Mouse (Mus musculus): Measurements from ENCODE around the gene Car10. TPM values are rescaled to one million over a fixed set of nuclear protein-coding genes. Genes with fewer than 3 reads are reported as not detected.

Car10 gene
- polyA plus RNA-seq (2014; fragmentation: Nextera tagmentation; extraction: Ambion mirVana): 0.07 and 0.12 TPM in 2 replicates

DNA sequence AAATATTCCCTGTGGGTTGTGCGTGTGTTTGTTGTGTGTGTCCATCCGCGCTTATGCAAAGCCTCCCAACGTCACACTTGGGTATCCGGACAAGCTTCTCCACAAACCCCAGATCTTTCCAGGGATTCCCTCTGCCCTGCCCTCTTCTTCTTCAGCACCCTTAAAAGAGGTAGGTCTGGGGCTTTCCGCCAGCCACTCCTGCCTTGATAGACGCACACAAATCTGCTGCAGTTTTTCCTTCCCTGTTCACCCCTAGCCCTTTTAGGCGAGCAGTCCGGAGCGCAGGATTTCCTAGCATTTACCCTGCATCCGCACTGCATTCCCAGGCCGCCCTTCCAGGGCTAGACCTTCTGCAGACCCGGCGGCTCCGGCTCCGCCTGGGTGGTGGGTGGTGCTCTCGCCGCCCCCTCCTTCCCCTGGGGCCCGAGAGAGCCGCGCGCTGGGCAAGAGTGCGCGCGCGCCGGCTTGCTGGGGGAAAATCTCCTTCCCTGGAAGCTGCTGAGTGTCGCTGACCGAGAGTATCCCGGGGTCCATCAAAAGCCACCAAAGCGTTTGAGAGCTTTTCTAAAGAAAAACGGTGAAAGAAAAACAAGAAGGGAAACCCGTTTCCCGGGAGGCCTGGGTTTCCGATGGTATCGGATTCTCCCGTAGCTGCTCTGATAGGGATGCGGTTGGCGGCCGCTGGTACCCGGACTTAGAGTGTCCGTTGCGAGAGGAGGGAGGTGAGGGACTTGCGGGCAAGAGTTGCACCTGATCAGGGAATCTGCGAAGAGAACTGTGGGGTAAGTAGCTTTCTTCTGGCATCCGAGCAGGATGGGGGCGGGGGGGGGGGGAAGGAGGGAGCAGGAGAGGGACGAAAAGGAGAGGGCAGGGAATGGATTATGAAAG is at the start of gene Car10:
Car10 (plus strand) TSS at position 88 of the 888 bp plus-strand sequence.
- no peak within 1 kb of the TSS for H3K27ac ChIP-seq (ENCODE audit: low read depth, low read length)
- no peaks in the 10 kb centered on the region for H3K9me3 ChIP-seq (ENCODE audit: control insufficient read depth, low read length)
- H3K9ac ChIP-seq (ENCODE audit: low read depth, low read length): no peak within 1 kb of the TSS
- H3K4me1 ChIP-seq (ENCODE audit: control insufficient read depth, insufficient read depth, low read length): peaks cover 9% of the 10 kb centered on the region; the same call in 1 of the 2 replicates
- ATAC-seq (ENCODE audit: low FRiP score, low TSS enrichment): no peak
- H3K4me3 ChIP-seq (ENCODE audit: low read length): peak within 1 kb of the TSS; percentile 39
- H3K27me3 ChIP-seq (ENCODE audit: control insufficient read depth, insufficient read depth, low read length): peaks cover 54% of the 10 kb centered on the region
- peak within 1 kb of the TSS; percentile 60 for H3K4me2 ChIP-seq (replicated peaks; ENCODE audit: low read depth, low read length)
- WGBS: under 1% methylated on average over 46 of the region's 48 CpGs
- no peaks in the 10 kb centered on the region for H3K36me3 ChIP-seq (ENCODE audit: control insufficient read depth, insufficient read depth, low read length)

DNA sequence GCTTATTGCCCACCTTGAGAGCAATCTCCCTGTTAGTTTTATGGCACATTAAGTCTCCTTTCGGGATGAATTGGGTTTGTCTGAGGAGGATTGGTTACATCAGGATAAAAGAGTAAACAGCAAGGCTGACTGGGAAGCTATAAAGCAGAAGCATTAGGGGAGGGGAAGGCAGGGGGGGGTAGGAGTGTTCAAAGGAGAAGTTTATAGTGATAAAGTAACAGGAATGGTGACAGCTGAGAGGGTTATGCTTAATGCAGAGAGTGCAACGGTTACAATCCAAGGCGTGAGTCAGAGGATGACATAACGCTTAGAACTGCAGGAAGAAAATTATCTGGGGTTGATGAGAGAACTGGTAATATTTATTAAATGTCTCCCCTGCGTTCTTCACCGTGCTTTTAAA is 32.8 kb upstream of the Car10 start:
- no peak for ATAC-seq (ENCODE audit: low FRiP score, low TSS enrichment)
- Histone ChIP-seq H3K36me3 (ENCODE audit: control insufficient read depth, insufficient read depth, low read length) (no peaks in the 10 kb centered on the region), H3K9ac (ENCODE audit: low read depth, low read length) (no peak overlapping the region), H3K9me3 (ENCODE audit: control insufficient read depth, low read length) (no peaks in the 10 kb centered on the region), H3K27ac (ENCODE audit: low read depth, low read length) (no peak overlapping the region), H3K4me2 (replicated peaks; ENCODE audit: low read depth, low read length) (no peak overlapping the region), H3K27me3 (ENCODE audit: control insufficient read depth, insufficient read depth, low read length) (no peaks in the 10 kb centered on the region), H3K4me3 (ENCODE audit: low read length) (no peak overlapping the region), H3K4me1 (ENCODE audit: control insufficient read depth, insufficient read depth, low read length) (no peaks in the 10 kb centered on the region)
- 39% methylated on average over 6 of the region's 6 CpGs for whole genome bisulfite sequencing

DNA sequence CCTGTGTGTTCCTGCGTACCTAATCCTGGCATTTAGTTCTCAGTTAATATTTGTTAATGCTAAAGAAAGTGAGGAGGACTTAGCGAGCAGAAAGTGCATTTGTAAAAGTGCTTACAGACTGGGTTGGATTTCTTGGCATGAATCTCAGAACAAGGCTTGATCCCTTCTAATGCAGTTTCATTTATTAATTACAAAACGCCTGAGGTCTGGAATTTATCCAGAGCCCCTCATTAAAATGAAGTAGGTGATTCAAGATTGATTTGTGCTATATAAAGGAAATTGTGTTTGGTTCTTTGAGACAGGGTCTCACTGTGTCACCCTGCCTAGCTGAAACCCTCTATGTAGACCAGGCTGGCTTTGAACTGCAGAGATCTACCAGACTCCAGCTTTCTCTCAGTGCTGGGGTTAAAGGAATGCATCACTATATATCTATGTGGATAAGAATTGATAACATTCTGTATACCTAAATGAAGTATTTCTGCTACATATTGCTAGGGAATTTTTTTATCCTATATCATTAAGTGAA is 32.1 kb upstream of the Car10 start:
- Histone ChIP-seq H3K36me3 (ENCODE audit: control insufficient read depth, insufficient read depth, low read length) (no peaks in the 10 kb centered on the region), H3K4me3 (ENCODE audit: low read length) (no peak overlapping the region), H3K9ac (ENCODE audit: low read depth, low read length) (no peak overlapping the region), H3K27ac (ENCODE audit: low read depth, low read length) (no peak overlapping the region), H3K27me3 (ENCODE audit: control insufficient read depth, insufficient read depth, low read length) (no peaks in the 10 kb centered on the region), H3K9me3 (ENCODE audit: control insufficient read depth, low read length) (no peaks in the 10 kb centered on the region), H3K4me2 (replicated peaks; ENCODE audit: low read depth, low read length) (no peak overlapping the region), H3K4me1 (ENCODE audit: control insufficient read depth, insufficient read depth, low read length) (no peaks in the 10 kb centered on the region)
- WGBS: 79% methylated on average over 3 of the region's 3 CpGs
- no peak for ATAC-seq (ENCODE audit: low FRiP score, low TSS enrichment)

DNA sequence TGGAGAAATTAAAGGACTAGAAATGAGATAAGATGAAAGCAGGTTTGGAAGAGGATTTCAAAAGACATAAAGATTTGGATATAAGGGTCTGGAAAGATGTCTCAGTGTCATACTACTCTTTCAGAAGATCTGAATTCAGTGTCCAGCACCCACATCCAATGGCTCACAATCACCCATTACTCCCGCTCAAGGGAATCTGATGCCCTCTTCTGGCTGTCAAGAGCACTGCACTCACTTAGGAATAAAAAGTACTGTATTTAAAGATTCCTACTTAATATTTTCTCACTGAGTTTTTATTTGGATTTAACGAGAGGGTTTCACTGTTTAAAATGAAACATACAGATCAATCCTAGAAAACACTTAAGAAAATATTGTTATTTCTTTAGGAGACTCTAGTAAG is 2.2 kb upstream of the Car10 start:
- H3K9ac ChIP-seq (ENCODE audit: low read depth, low read length): no peak overlapping the region
- no peaks in the 10 kb centered on the region for H3K9me3 ChIP-seq (ENCODE audit: control insufficient read depth, low read length)
- ATAC-seq (ENCODE audit: low FRiP score, low TSS enrichment): no peak
- no peak overlapping the region for H3K27ac ChIP-seq (ENCODE audit: low read depth, low read length)
- no peak overlapping the region for H3K4me3 ChIP-seq (ENCODE audit: low read length)
- H3K4me1 ChIP-seq (ENCODE audit: control insufficient read depth, insufficient read depth, low read length): peaks cover 9% of the 10 kb centered on the region; the same call in 1 of the 2 replicates
- WGBS: 22% methylated on average over 2 of the region's 2 CpGs
- H3K27me3 ChIP-seq (ENCODE audit: control insufficient read depth, insufficient read depth, low read length): peaks cover 37% of the 10 kb centered on the region
- no peaks in the 10 kb centered on the region for H3K36me3 ChIP-seq (ENCODE audit: control insufficient read depth, insufficient read depth, low read length)
- H3K4me2 ChIP-seq (replicated peaks; ENCODE audit: low read depth, low read length): no peak overlapping the region

DNA sequence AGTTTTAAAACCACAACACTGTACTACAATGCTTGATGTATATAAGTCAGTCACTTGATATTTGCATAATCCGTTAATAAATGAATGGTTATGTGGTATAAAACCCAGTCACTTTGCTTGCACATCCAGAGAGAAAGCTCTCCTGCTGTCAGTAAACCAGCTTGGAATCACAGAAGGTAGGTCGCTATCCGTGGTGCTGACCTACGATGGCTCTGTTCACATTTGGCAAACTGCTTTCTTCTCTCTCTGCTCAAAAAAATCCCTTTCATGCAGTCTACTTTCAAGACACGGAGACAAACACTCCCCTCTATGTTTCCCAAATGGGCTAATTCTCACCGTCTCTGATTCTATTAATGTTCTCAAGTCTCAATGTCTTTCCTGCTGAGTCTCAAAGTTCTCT is 827 bp upstream of the Car10 start:
- Histone ChIP-seq H3K4me3 (ENCODE audit: low read length) (no peak overlapping the region), H3K36me3 (ENCODE audit: control insufficient read depth, insufficient read depth, low read length) (no peaks in the 10 kb centered on the region), H3K27ac (ENCODE audit: low read depth, low read length) (no peak overlapping the region), H3K4me2 (replicated peaks; ENCODE audit: low read depth, low read length) (no peak overlapping the region), H3K9ac (ENCODE audit: low read depth, low read length) (no peak overlapping the region), H3K9me3 (ENCODE audit: control insufficient read depth, low read length) (no peaks in the 10 kb centered on the region), H3K4me1 (ENCODE audit: control insufficient read depth, insufficient read depth, low read length) (peaks cover 9% of the 10 kb centered on the region; the same call in 1 of the 2 replicates), H3K27me3 (ENCODE audit: control insufficient read depth, insufficient read depth, low read length) (peaks cover 44% of the 10 kb centered on the region)
- ATAC-seq (ENCODE audit: low FRiP score, low TSS enrichment): no peak
- WGBS: 0% methylated on average over 6 of the region's 6 CpGs

DNA sequence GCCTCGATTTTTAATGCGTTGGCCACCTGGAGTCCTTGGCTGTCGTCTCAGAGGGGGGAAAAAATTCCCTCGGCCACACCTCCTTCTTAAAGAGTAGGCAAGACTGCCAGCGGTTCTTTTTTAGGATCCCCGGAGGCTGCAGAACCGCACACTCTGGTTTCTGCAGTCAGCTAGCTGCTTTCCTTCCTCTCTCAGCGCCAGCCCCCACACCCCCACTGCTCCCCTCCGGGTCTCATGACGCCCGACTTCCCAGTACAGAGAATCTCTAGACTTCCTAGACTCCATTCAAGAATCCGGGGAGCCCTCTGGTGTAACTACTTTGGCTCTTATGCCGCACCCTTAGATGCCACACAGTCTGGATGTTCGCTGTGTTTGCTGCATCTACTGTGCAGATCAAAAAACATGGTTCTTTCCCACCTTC is 387 bp upstream of the Car10 start:
- H3K4me2 ChIP-seq (replicated peaks; ENCODE audit: low read depth, low read length): no peak overlapping the region
- ATAC-seq (ENCODE audit: low FRiP score, low TSS enrichment): no peak
- no peak overlapping the region for H3K27ac ChIP-seq (ENCODE audit: low read depth, low read length)
- H3K4me3 ChIP-seq (ENCODE audit: low read length): no peak overlapping the region
- no peaks in the 10 kb centered on the region for H3K9me3 ChIP-seq (ENCODE audit: control insufficient read depth, low read length)
- peaks cover 9% of the 10 kb centered on the region; the same call in 1 of the 2 replicates for H3K4me1 ChIP-seq (ENCODE audit: control insufficient read depth, insufficient read depth, low read length)
- WGBS: 4% methylated on average over 14 of the region's 14 CpGs
- peaks cover 49% of the 10 kb centered on the region for H3K27me3 ChIP-seq (ENCODE audit: control insufficient read depth, insufficient read depth, low read length)
- no peaks in the 10 kb centered on the region for H3K36me3 ChIP-seq (ENCODE audit: control insufficient read depth, insufficient read depth, low read length)
- H3K9ac ChIP-seq (ENCODE audit: low read depth, low read length): no peak overlapping the region

DNA sequence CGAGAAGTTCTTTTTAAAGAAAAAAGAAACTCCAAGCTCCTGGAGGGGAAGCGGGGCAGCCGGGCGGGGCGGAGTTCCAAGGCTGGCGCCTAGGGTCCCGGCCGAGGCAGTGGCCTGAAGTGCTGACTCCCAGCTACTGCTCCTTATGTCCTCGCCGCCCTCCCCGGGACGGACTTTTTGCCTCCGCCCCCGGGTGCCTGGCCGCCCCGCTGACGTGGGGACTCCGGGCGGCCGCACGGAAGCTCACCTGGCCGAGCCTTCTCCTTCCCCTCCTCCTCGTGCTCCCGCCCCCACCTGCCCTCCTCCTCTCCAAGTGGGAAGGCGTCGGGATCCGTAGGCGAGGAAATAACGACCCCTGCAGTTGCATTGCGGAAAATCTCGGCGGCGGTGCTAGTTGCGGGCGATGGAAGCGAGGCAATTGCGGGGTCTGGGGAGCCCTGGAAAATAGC is 1.1 kb downstream of the Car10 start:
- H3K4me3 ChIP-seq (ENCODE audit: low read length): peak overlapping the region; percentile 39
- no peaks in the 10 kb centered on the region for H3K36me3 ChIP-seq (ENCODE audit: control insufficient read depth, insufficient read depth, low read length)
- H3K4me1 ChIP-seq (ENCODE audit: control insufficient read depth, insufficient read depth, low read length): peaks cover 9% of the 10 kb centered on the region; the same call in 1 of the 2 replicates
- no peak overlapping the region for H3K27ac ChIP-seq (ENCODE audit: low read depth, low read length)
- no peaks in the 10 kb centered on the region for H3K9me3 ChIP-seq (ENCODE audit: control insufficient read depth, low read length)
- WGBS: 1% methylated on average over 37 of the region's 37 CpGs
- H3K9ac ChIP-seq (ENCODE audit: low read depth, low read length): no peak overlapping the region
- ATAC-seq (ENCODE audit: low FRiP score, low TSS enrichment): no peak; the same call in 1 of the 2 replicates
- H3K4me2 ChIP-seq (replicated peaks; ENCODE audit: low read depth, low read length): peak overlapping the region; percentile 60
- peaks cover 54% of the 10 kb centered on the region for H3K27me3 ChIP-seq (ENCODE audit: control insufficient read depth, insufficient read depth, low read length)

DNA sequence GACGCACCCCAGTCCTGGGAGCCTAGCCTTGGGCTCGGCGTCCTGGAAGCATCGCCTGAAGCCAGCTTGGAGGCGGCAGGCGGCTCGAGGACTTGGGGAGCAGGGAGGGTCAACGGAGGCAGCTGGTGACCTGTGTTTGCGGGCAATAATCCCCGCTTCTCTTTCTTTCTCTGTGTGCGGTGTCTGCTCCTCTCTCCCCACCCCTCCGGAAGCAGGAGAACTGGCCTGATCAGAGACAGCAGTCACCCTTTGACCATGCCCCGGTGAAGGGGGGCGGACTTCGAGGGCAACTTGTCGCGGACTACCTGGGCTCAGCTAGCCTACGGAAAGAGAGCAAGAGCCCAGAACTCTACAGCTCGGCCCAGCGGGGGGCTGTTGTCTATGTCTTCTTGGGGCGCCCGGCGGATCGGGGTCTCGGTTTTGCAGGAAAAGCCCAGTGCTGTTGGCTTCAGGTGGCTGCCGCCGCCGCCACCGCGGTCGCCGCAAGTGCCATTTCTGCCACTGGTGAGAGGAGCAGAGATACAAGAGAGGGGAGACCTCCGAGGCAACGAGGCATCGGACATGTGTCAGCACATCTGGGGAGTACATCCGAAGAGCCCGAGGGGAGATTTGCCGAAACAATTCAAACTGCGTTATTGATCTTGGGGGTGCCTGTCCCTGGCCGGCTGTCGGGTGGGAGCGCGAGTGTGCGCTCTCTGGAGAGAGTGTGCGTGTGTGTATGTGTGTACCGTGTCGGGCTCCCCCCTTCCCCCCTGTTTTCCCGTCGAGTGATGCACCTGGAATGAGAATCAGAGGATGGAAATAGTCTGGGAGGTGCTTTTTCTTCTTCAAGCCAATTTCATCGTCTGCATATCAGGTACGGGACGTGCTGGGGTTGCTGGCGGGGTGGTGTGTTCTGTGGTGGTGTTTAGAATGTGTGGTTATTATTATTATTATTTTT is 1.9 kb downstream of the Car10 start:
- Histone ChIP-seq H3K36me3 (ENCODE audit: control insufficient read depth, insufficient read depth, low read length) (no peaks in the 10 kb centered on the region), H3K27me3 (ENCODE audit: control insufficient read depth, insufficient read depth, low read length) (peaks cover 54% of the 10 kb centered on the region), H3K27ac (ENCODE audit: low read depth, low read length) (no peak overlapping the region), H3K4me1 (ENCODE audit: control insufficient read depth, insufficient read depth, low read length) (peaks cover 9% of the 10 kb centered on the region; the same call in 1 of the 2 replicates), H3K4me2 (replicated peaks; ENCODE audit: low read depth, low read length) (peak overlapping the region; percentile 60), H3K9me3 (ENCODE audit: control insufficient read depth, low read length) (no peaks in the 10 kb centered on the region), H3K9ac (ENCODE audit: low read depth, low read length) (no peak overlapping the region), H3K4me3 (ENCODE audit: low read length) (peak overlapping the region; percentile 39)
- 2% methylated on average over 52 of the region's 53 CpGs for WGBS
- ATAC-seq (ENCODE audit: low FRiP score, low TSS enrichment): no peak
